Comparison of ENCODE assay signal across 8 mouse cellular contexts in genomic region chr7:83631828-83632681, GRCm38 (mm10). TPM values are rescaled to one million over a fixed set of nuclear protein-coding genes. Genes with fewer than 3 reads are reported as not detected.
A peak's percentile ranks its signal among the peaks of the same experiment; 100 is the strongest.
DNase-seq lines count a peak whose midpoint lies in the region; ATAC-seq and TF ChIP-seq lines count a peak whose summit lies in the region.

TSS of gene Stard5 (plus strand) at chr7:83631959.

- WGBS in heart, embryonic 10.5 days, result under 1% methylated on average over 35 of the region's 35 CpGs
- under 1% methylated on average over 35 of the region's 35 CpGs for WGBS in kidney, embryonic 15.5 days

- H3K9ac ChIP-seq in kidney, embryonic 15.5 days, result peak within 1 kb of the TSS; percentile 74

- ATAC-seq in kidney, embryonic 15.5 days (replicated peaks; ENCODE audit: low FRiP score), result peak; percentile 98
- ATAC-seq in monocyte, adult 5-6 weeks (replicated peaks; ENCODE audit: insufficient number of reproducible peaks, low FRiP score, low TSS enrichment, poor library complexity, severe bottlenecking), result peak; percentile 95

- H3K36me3 ChIP-seq in heart, embryonic 10.5 days, result peaks cover 16% of the 10 kb centered on the region; the same call in 1 of the 2 replicates
- peaks cover 10% of the 10 kb centered on the region; the same call in 1 of the 2 replicates for H3K36me3 ChIP-seq in kidney, embryonic 15.5 days

- H3K27me3 ChIP-seq in heart, embryonic 10.5 days (ENCODE audit: insufficient read depth, poor library complexity, severe bottlenecking), result no peaks in the 10 kb centered on the region
- no peaks in the 10 kb centered on the region for H3K27me3 ChIP-seq in kidney, embryonic 15.5 days

- H3K9me3 ChIP-seq in heart, embryonic 10.5 days, result no peaks in the 10 kb centered on the region
- H3K9me3 ChIP-seq in kidney, embryonic 15.5 days (replicated peaks), result no peaks in the 10 kb centered on the region

- H3K4me1 ChIP-seq in bone marrow macrophage, adult 2 months (ENCODE audit: control insufficient read depth, insufficient read depth, low read length), result peaks cover 26% of the 10 kb centered on the region
- H3K4me1 ChIP-seq in embryonic fibroblast, embryonic 13.5 days (ENCODE audit: control insufficient read depth, insufficient read depth, low read length), result 0 out of 2 replicates have a peak, but pooled peaks cover 3% of the 10 kb centered on the region
- peaks cover 20% of the 10 kb centered on the region for H3K4me1 ChIP-seq in heart, embryonic 10.5 days
- H3K4me1 ChIP-seq in kidney, embryonic 15.5 days, result peaks cover 31% of the 10 kb centered on the region

- H3K4me3 ChIP-seq in bone marrow macrophage, adult 2 months (ENCODE audit: insufficient read depth, low read length), result peak within 1 kb of the TSS; percentile 91
- H3K4me3 ChIP-seq in embryonic fibroblast, embryonic 13.5 days (ENCODE audit: insufficient read depth, low read length), result peak within 1 kb of the TSS; percentile 64
- peak within 1 kb of the TSS; percentile 65 for H3K4me3 ChIP-seq in heart, embryonic 10.5 days
- peak within 1 kb of the TSS; percentile 64 for H3K4me3 ChIP-seq in kidney, embryonic 15.5 days (replicated peaks)

- H3K27ac ChIP-seq in bone marrow macrophage, adult 2 months (ENCODE audit: insufficient read depth, low read depth, low read length), result peak within 1 kb of the TSS; percentile 68
- no peak within 1 kb of the TSS for H3K27ac ChIP-seq in embryonic fibroblast, embryonic 13.5 days (ENCODE audit: insufficient read depth, low read length)
- peak within 1 kb of the TSS; percentile 86 for H3K27ac ChIP-seq in heart, embryonic 10.5 days
- H3K27ac ChIP-seq in kidney, embryonic 15.5 days, result peak within 1 kb of the TSS; percentile 78

- DNase-seq in A20 (ENCODE audit: low read depth, low spot score) (peak; percentile 95), liver (peak; percentile 91)
- DNase-seq in heart, embryonic 10.5 days (ENCODE audit: low spot score), result peak; percentile 95
- peak; percentile 86 to 90 for DNase-seq in spleen, postnatal 4 days (ENCODE audit: low spot score in 2 of 2)

- TF ChIP-seq POLR2A in bone marrow macrophage, adult 2 months (IDR thresholded peaks at IDR 0.05; ENCODE audit: borderline replicate concordance, low read depth, low read length), result peak; percentile 18; the same call in 1 of the 2 replicates
- TF ChIP-seq POLR2A in embryonic fibroblast, embryonic 13.5 days (IDR thresholded peaks at IDR 0.05; ENCODE audit: low read depth, low read length), result peak; percentile 96

- H3K4me2 ChIP-seq in kidney, embryonic 15.5 days, result peak within 1 kb of the TSS; percentile 74

- no peak for TF ChIP-seq CTCF in bone marrow macrophage, adult 2 months (IDR thresholded peaks at IDR 0.05; ENCODE audit: low read depth, low read length)
- no peak for TF ChIP-seq CTCF in embryonic fibroblast, embryonic 13.5 days (IDR thresholded peaks at IDR 0.05; ENCODE audit: borderline replicate concordance, insufficient read depth, low read length)

RNA-seq across cellular contexts. Expression of gene Stard5, which starts in this region (rescaled TPM):
- polyA plus RNA-seq in bone marrow macrophage, adult 2 months (2012; ENCODE audit: insufficient read depth, insufficient read length, missing spikeins), result 37.0 and 41.8 TPM in 2 replicates
- polyA plus RNA-seq in embryonic fibroblast, embryonic 13.5 days (2011; ENCODE audit: insufficient read length, low read depth, missing spikeins), result 16.4 and 17.6 TPM in 2 replicates
- polyA plus RNA-seq in heart, embryonic 10.5 days (2016; fragmentation: Nextera tagmentation; extraction: Ambion mirVana), result 28.9 and 31.9 TPM in 2 replicates
- 24.3 and 27.0 TPM in 2 replicates for polyA plus RNA-seq in kidney, embryonic 15.5 days (2015; fragmentation: Nextera tagmentation; extraction: Ambion mirVana)
- total RNA-seq in monocyte, adult 5-6 weeks (2017), result 32.2 to 38.7 TPM (median 38.0 TPM) in 3 replicates
